Mouse (Mus musculus): Measurements from ENCODE around the gene Vmn1r3.
"Not testable (repeated sequence)": the region's sequence is repeated elsewhere in the genome, so short reads cannot be mapped to it uniquely, and the experiment has no call there.

The Vmn1r3 gene

GRCm38 (mm10) chr4:3185258-3185657 lies at the start of gene Vmn1r3:
Gene Vmn1r3, minus strand, starts transcription at chr4:3185358.
- not testable (repeated sequence) for DNase-seq (ENCODE audit: low read depth, low spot score)

- DNase-seq (ENCODE audit: low read depth, low spot score), result no peak
These were observed 46.9 kb upstream of the Vmn1r3 start for GRCm38 (mm10) chr4:3232053-3232452.

GRCm38 (mm10) chr4:3230908-3231684 lies 45.9 kb upstream of the Vmn1r3 start:
- DNase-seq (ENCODE audit: low read depth, low spot score), result no peak

GRCm38 (mm10) chr4:3229532-3229931 lies 44.4 kb upstream of the Vmn1r3 start:
- DNase-seq (ENCODE audit: low read depth, low spot score), result no peak

- no peak for DNase-seq (ENCODE audit: low read depth, low spot score)
These were observed 43.3 kb upstream of the Vmn1r3 start for GRCm38 (mm10) chr4:3228476-3228875.

GRCm38 (mm10) chr4:3227751-3228150 lies 42.6 kb upstream of the Vmn1r3 start:
- no peak for DNase-seq (ENCODE audit: low read depth, low spot score)

- no peak for DNase-seq (ENCODE audit: low read depth, low spot score)
These were observed 41.3 kb upstream of the Vmn1r3 start for GRCm38 (mm10) chr4:3226488-3226887.

- not testable (repeated sequence) for DNase-seq (ENCODE audit: low read depth, low spot score)
These were observed 40.3 kb upstream of the Vmn1r3 start for GRCm38 (mm10) chr4:3225416-3225815.

GRCm38 (mm10) chr4:3224848-3225247 lies 39.7 kb upstream of the Vmn1r3 start:
- DNase-seq (ENCODE audit: low read depth, low spot score), result not testable (repeated sequence)

- not testable (repeated sequence) for DNase-seq (ENCODE audit: low read depth, low spot score)
These were observed 38.5 kb upstream of the Vmn1r3 start for GRCm38 (mm10) chr4:3223483-3224209.

- DNase-seq (ENCODE audit: low read depth, low spot score), result not testable (repeated sequence)
These were observed 31.2 kb upstream of the Vmn1r3 start for GRCm38 (mm10) chr4:3216382-3216781.

GRCm38 (mm10) chr4:3213349-3213748 lies 28.2 kb upstream of the Vmn1r3 start:
- DNase-seq (ENCODE audit: low read depth, low spot score), result not testable (repeated sequence)

GRCm38 (mm10) chr4:3209643-3210217 lies 24.6 kb upstream of the Vmn1r3 start:
- not testable (repeated sequence) for DNase-seq (ENCODE audit: low read depth, low spot score)

- DNase-seq (ENCODE audit: low read depth, low spot score), result not testable (repeated sequence)
These were observed 8.2 kb downstream of the Vmn1r3 start for GRCm38 (mm10) chr4:3176746-3177490.

- DNase-seq (ENCODE audit: low read depth, low spot score), result not testable (repeated sequence)
These were observed 9.0 kb downstream of the Vmn1r3 start for GRCm38 (mm10) chr4:3176195-3176594.

GRCm38 (mm10) chr4:3175756-3176155 lies 9.4 kb downstream of the Vmn1r3 start:
- not testable (repeated sequence) for DNase-seq (ENCODE audit: low read depth, low spot score)

- not testable (repeated sequence) for DNase-seq (ENCODE audit: low read depth, low spot score)
These were observed 10.6 kb downstream of the Vmn1r3 start for GRCm38 (mm10) chr4:3174586-3174985.

- DNase-seq (ENCODE audit: low read depth, low spot score), result not testable (repeated sequence)
These were observed 18.1 kb downstream of the Vmn1r3 start, which contains the start of gene Vmn1r2 for GRCm38 (mm10) chr4:3167020-3167419. Gene Vmn1r2, plus strand, starts transcription at chr4:3167320.

GRCm38 (mm10) chr4:3165046-3165445 lies 20.1 kb downstream of the Vmn1r3 start:
- DNase-seq (ENCODE audit: low read depth, low spot score), result no peak

- not testable (repeated sequence) for DNase-seq (ENCODE audit: low read depth, low spot score)
These were observed 20.7 kb downstream of the Vmn1r3 start for GRCm38 (mm10) chr4:3164429-3164828.

GRCm38 (mm10) chr4:3153320-3153719 lies 31.8 kb downstream of the Vmn1r3 start:
- DNase-seq (ENCODE audit: low read depth, low spot score), result not testable (repeated sequence)
